Mouse (Mus musculus) right cerebral cortex, postnatal 10 days (tissue): Measurements from ENCODE around the gene Csrp1.

Experiments
- DNase-seq, 2 experiments: peaks; one replicate each; pipeline ENCODE4 v3.0.0; 2021; ENCODE audit warnings: low spot score in 2 of 2

Gene Csrp1

DNA sequence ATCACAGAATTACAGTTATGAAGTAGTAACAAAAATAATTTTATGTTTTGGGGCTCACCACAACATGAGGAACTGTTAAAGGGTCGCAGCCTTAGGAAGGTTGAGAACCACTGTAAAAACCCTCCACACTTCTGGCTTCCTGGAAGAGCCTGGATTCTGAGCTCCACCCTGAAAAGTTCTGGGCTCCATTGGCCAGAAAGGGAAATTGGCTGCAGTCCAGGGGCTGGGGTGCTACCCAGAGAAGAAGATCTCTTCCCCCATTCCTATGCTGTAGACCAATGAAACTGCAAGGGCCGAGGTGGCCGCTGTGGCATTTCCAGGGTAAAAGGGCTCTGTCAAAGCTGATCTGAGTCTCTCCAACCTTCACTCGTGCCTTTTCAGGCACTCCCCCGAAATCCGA is 21.8 kb upstream of the Csrp1 start:
- DNase-seq, result no peak

DNA sequence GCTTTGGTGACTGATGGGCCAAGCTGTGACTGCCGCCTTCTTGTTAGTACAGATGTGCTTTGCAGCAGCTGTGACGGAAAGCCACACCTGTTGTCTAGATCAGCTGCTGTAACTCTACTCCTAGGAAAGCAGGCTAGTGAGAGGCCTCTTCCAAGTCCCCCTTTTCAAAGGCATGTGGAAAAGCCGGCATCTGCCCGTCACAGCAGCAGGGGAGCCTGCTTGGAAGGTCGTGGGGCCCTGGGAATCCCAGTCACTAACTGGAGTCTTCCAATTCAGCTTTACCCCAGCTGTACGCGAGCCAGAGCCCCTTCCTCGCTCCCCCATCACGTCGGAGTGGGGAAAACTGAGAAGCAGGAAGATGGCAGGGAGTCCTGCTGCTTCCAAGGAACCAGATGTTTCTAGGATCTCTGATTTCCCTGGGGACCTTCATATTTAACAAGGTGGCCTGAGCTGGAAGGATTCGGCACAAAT is 21.4 kb upstream of the Csrp1 start:
- no peak for DNase-seq

DNA sequence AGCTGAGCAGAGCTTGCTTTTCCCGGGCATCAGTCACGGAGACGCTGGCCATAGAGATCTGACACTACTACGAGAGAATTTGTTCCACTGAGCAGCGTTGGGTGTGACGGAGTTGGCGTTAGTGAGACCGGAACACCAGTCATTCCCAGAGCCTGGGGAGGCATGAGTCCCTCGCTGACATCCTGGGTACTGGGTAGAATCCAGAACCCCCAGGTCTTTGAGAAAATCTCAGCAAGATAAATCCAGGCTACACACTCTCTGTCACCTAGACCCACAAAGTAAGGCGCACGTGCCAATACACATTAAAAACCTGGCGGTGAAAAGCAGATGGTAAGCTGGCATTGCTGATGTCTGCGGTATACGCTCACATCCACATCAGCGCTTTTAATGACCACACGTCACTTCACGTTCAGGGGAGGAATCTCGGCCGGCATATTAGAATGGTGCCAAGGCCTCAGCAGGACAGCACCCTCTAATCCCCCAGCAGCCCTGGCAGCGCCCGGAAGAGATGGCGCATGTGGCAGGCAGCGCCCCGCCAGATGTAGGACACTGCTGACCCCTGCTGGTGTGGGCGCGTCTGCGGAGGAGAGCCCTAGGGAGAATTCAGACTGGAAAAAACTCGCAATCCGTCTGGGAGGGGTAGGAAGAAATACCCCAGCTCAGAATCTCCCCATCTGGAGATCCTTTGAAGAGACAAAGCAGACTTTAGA is 20.7 kb upstream of the Csrp1 start:
- DNase-seq, result peak; percentile 81 to 88

DNA sequence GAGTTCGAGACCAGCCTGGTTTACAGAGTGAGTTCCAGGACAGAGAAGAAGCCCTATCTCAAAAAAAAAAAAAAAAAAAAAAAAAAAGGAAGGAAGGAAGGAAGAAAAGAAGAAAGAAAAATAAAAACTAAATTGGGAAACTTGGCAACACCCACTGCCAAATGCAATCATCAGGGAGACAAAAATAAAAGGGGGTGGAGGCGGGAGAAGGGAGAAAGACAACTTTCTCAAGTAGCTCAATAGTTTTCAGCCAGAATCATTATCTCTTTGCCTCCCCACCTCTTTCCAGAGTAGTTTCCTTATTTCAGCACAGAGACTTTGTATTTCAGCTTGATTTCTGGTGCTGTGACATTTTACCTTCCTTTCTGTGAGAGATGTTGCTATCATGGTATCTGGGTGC is 20.0 kb upstream of the Csrp1 start:
- DNase-seq, result no peak

DNA sequence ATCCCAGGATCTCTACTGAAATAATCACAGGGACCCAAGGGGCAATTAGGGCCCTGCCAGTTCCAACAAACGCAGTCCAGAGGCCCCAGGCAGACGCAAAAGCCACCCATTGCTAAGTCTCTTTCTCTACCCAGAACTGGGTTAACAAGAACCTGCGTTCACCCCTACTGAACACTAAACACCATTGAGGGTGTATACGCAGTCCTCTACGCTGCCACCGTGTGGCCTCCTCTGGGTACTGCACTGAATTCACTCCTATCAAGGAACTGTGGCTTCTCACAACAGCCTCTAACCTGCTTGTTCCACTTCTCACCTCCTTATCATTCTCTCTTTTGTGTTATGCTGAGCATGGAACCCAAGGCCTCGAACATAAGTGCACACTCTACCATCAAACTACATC is 19.3 kb upstream of the Csrp1 start:
- peak; percentile 68 to 87 for DNase-seq

DNA sequence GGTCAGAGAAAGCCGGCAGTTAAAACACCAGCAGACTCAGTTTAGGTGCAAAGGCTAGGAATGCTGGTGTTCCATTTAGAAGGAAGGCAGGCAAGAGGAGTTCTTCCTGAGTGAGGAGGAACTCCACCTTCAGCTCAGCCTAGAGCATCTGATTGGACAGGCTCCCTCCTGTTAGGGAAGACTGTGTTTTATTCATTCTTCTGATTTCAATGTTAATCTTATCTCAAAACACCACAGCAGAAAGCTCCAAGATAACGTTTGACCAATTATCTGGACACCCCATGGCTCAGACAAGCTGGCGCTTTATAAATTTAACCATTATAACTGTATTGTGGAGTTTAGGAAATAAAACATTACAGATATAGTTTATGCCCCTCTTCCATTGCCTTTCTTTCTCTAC is 18.5 kb upstream of the Csrp1 start:
- DNase-seq, result no peak

DNA sequence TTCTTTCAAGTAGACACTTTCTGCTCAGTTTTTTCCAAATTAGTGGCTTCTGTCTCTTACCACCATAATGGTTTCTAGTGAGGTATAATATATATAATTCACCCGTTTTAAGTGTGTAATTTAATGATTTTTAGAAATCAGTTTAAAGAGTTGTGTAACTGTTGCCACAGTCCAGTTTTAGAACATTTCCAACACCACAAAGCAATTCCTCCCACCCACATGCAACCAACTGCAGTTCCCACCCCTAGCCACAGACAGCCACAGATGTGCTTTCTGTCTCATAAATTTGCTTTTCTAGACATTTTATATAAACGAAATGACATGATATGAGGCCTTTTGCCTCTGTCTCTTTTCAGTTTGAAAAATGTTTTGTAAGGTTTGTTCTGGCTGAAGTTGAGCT is 17.1 kb upstream of the Csrp1 start:
- no peak for DNase-seq

DNA sequence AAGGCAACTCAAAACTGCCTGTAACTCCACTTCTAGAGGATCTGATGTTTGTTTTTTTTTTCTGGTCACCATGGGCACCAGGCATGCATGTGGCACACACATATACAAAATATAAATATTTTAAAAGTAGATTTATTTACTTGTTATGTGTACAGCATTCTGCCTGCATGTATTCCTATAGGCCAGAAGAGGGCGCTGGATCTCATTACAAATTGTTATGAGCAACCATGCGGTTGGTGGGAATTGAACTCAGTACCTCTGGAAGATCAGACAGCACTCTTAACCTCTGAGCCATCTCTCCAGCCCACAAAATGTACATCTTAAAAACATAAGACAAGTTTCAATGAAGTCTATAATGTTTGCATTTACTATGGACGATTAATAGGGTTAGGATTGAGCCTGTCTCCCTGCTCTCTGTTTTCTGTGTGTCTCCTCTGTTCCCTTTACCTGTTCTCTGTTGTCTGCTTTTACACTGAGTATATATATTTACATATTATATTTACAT is 15.5 kb upstream of the Csrp1 start:
- DNase-seq, result no peak

DNA sequence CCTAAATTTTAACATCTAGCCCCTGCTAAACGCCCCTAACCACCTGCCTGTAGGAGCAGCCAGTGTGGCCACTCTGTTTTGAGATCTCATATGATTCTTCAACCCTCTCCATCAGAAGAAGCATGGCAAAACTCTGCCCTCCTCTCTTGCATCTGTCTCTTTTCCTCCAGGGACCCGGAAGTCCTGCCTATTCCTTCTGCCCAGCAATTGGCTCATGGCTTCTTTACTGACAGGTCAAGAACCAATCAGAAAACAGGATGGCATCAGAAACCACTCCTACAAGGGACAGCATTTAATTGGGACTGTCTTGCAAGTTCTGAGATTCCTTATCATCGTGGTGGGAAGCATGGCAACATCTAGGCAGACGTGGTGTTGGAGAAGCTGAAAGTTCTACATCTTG is 11.5 kb upstream of the Csrp1 start:
- DNase-seq, result peak in 1 of 2 experiments; percentile 21

DNA sequence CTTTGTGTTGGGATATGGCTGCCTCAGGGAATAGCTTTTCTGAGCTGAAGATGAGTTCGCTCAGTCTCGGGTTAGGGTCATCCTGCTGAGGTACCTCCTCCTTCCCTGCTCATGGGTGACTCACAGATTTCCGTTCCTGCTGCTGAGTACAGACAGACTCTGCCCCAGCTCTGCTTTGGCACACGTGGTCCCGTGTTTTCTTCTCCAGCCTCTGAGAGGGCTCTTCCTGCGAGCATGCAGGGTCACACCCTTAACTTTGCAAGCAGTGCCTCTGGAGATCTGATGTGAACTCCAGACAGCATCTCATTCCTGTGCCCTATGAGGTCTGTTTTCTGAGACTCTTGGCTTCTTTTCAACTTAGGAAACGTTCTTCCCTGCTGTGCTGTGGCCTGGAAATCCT is 8.7 kb upstream of the Csrp1 start:
- DNase-seq, result no peak

DNA sequence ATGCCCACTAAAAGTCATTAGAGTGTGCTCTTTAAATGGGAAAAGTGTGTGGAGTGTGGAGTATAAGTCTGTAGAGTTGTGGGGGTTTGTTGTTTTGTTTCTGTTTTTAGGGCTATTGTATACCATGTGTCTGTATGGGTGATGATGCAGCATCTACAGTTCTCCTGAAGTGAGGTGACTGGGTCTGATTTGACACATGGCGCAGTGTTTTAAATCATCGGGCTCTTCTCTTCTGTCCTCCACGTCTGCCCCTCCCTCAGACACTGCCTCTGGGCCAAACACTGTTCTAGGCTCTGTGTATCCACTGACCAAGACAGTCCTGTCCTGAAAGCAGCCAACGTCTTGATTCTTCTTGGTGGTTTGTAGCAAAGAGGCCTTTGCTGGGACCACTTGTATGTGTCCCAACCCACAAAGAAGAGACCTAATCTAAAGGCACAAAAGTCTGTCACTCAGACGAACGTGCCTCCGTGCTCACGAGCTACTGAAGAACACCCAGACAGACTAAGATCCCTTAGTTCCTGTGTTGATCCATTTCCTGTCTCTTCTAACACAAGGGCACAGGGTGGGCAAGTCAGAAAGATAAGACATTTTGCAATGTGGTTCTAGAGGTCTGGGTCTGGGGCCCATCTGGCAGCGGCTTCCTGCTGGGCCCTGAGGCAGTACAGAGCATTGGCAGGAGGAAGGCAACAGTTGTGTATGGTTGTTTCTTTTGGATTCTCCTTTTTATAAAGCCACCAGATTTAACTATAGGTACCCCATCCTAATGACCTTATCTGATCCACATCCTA is 5.6 kb upstream of the Csrp1 start:
- no peak for DNase-seq

DNA sequence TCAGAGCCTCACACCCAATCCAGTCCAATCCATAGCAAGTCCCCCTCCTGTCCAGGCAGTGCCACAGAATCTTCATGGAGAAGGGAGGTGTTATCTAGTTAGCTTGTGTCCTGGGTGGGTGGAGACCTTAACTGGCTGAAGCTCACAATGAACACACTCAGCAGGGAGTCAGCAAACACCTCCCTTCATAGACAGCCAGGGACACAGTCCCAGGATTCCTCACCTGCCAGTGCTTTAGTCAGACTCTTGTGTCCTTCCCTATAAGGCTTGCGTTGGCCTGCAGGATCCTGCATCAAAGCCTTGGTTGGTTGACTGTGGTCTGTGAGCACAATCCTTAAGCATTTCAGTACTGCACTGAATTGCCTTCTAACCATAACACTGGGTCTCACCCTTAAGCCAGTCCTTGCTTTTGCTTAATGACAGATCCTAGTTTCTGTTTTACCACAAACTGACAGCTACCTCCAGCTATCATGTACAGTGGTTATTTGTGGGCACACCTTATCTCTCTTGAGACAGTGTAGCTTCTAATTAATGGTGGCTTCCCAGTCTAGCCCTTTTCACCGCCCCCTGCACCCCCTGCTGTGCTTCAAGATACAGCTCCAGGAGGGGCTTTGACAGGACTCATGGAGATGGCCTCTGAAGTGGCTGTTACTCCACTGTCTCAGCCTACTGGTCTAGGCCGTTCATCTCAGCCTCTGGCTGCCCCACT is 4.8 kb upstream of the Csrp1 start:
- DNase-seq, result no peak

DNA sequence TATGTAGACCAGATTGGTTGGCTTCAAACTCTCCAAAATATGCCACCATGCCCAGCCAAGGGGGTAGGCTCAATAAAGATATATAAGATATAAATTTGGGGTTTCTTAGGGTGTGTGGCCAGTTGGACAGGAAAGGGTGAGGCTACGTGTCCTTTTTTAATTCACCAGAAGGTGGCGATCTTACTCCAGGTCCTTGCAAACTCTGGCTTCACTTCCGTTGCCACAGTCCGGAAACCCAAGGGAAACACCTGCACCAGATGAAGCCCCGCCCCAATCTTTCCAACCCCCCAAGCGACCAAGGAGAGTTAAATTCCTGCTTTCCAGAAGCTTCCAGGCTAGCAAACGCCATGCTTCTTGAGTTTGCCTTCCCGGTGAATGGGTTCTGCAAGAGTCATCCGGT is 375 bp upstream of the Csrp1 start:
- peak; percentile 58 to 70 for DNase-seq

DNA sequence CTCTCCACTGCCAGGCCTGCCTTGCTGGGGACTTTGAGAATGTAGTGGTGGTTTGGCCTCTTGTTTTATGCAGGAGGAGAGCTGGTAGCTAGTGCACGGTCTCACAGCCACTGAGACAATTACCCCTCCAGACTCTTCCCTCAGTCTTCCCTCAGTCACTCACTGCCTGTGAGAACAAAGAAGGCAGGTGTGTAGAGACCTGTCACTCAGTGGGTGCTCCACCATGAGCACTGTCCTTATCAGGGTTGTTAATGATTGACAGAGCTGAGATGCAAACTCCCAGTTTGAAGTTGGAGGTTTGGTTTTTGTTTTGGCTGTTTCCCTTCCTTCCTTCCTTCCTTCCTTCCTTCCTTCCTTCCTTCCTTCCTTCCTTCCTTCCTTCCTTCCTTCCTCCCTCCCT is 3.2 kb downstream of the Csrp1 start:
- DNase-seq, result no peak

DNA sequence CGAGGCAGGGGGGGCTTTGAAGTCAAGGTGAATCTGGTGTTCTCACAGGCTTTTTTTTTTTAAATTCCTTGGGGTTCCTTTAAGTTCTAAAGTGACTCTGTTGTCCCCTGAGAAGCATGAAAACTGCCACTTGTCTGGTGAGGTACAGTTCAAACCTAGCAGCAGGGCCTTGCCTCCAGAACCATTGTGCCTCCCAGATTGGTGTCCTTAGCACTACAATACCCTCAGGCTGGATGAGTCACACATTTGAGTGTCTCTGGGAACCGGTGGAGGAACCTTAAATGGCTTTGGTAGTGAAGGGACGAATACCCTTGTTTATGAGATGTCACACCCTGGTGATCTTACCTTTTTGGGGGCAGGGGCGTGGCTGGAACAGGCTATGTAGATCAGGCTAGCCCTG is 4.3 kb downstream of the Csrp1 start:
- DNase-seq, result no peak

DNA sequence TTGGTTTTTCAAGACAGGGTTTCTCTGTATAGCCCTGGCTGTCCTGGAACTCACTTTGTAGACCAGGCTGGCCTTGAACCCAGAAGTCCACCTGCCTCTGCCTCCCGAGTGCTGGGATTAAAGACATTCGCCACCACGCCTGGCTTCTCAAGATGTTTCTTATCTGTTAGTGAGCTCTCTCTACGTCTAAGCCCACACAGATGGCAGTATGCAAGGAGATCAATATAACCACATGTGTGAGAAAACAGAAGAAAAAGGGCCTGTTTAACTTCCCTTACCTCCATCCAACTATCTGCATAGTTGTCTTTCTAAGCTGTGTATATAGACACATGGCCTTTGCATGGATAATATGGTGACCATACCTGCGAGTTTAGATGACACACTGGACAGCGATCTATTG is 5.5 kb downstream of the Csrp1 start:
- no peak for DNase-seq

DNA sequence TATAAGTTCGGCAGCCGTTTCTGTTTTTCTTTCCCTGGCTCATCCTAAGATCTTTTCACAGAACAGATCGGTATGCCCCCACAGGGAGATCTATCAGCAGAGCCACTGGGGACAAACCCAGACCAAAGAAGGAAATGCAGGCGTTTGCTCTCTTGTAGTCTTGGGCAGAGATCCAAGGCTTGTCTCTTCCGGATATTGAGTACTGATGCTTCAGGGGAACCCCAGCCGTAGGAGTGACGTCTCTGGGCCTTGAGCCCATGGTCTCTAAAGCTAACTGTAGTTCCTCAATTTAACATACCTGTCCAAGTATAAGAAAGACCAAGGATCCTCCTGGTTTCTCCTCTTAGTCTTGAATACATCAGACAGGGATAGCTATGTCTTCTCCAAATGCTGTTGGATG is 6.1 kb downstream of the Csrp1 start:
- DNase-seq, result no peak

DNA sequence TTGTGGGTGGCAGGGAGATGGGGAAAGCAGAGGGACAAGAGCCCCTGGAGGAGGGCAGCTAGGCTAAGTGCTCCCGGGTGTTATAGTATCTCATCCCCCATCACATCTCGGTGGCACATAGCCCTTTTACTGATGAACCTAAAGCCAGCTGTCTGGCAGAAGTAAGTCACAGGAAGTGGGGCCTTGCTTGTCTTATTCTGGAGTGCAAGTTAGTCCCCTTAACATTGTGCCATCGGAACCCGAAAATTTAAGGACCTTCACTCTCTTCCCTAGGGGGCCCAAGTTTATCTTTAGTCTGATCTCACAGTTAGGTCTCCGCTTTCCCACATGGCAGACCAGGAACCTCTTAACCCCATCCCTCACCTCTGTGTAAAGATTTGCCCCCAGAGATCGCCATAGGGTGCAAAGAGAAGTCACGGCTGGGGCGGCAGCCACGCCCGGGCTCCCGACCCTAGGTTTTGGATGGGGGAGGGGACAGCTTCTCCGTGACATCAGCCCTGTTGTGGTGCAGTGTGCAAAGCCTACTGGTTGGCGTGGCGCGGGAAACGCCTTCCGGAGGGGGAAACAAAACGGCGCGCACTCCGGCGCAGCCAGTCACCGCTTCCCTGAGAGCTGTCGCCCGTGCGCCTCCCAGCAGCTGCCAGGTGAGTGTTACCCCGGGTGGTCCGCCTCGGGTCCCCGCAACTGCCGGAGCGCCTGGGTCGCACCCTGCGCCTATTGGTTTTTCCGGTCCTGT is 8.9 kb downstream of the Csrp1 start:
- peak; percentile 88 to 90 for DNase-seq

DNA sequence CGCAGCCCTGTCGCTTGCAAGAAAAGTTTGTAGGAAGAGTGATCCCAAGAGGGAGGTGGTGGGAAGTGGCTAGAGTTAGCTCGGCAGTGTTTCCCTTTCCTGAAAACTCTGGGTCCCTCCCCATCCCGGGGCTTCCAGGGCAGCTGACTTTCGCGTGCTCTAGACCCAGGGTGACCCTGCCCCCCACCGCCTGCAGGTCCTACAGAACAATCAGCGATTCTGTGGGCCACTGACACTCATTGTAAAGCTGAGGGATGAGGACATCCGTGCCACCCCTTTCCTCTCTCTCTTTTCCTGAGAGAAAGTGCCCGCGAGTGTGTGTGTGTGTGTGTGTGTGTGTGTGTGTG is 9.5 kb downstream of the Csrp1 start:
- DNase-seq, result no peak

DNA sequence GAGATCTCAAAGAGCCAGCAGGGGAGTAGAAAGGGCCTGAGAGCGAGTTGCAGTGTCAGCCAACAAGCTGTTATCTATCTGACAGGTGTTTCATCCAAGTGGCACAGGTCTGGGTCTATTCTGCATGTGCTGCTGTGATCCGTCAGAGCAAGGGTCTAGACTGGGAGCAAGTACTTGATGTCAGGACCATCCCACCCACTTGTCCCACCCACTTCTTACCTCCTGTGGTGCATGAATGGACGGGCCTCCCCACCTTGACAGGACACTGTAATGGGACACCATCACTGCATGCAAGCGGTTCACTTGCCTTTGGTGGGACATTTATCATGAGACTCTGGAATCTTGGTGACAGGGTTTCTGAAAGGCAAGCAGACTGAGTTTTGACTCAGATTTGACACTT is 10.0 kb downstream of the Csrp1 start:
- no peak for DNase-seq

DNA sequence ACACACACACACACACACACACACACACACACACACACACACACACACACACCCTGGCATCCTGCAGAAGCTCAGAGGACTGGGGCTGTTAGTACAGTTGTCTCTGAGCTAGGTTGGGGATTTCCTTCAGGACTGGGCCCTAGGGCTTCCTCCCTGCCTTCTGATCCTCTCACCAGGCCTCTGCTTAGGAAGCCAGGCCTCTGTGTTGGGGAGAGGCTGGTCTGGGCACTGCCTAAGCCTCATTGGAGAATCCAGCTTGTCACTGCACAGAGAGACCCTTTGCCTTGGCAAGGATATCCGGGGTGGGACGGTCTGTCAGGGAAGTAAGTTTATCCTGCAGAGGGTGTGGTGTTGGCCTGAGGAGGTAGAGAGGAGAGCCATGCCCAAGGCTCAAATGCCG is 10.4 kb downstream of the Csrp1 start:
- DNase-seq, result no peak

DNA sequence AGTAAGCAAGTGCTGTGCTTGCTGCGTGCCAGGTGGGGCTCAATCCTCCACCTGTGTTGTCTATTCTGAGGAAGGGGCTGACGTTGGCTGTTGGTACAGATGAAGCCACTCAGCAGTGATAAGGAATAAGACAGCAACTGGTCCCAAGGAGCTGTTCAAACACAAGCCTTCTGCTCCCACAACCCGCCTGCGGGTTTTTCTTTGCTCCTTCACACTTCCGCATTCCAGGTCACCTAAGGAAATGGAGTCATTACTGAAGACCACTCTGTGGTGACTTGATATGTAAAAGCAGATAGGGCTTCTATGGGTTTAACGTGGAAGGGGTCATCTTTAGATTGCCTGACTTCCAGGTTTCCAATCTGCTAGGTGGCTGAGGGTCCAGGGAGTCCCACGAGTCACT is 11.5 kb downstream of the Csrp1 start:
- DNase-seq, result no peak
